Mouse (Mus musculus) heart, adult 2 months (tissue): ENCODE results near the gene Hmgcr. TPM values are rescaled to one million over a fixed set of nuclear protein-coding genes. Genes with fewer than 3 reads are reported as not detected.

Experiments used
- DNase-seq, 2 experiments: peaks; one replicate each; pipeline ENCODE4 v3.0.0; 2021
- H3K27ac ChIP-seq: fragments of 200-600 bp; 2 replicates; pipeline ENCODE4 v1.8.1; 2022
- H3K27me3 ChIP-seq: fragments of 200-500 bp; 2 replicates; pipeline ENCODE4 v1.6.1; 2012; ENCODE audit warnings: mild to moderate bottlenecking, low read length, inconsistent platforms, mixed read lengths; ENCODE audit not compliant: control insufficient read depth, insufficient read depth
- H3K36me3 ChIP-seq: fragments of 200-500 bp; 2 replicates; pipeline ENCODE4 v1.6.1; 2012; ENCODE audit warnings: low read length, inconsistent platforms; ENCODE audit not compliant: control insufficient read depth, insufficient read depth
- H3K4me1 ChIP-seq: fragments of 200-500 bp; 2 replicates; pipeline ENCODE4 v1.6.1; 2011; ENCODE audit warnings: low read length; ENCODE audit not compliant: control insufficient read depth, insufficient read depth
- H3K4me3 ChIP-seq: fragments of 200-600 bp; 2 replicates; pipeline ENCODE4 v1.8.1; 2022
- H3K79me2 ChIP-seq: fragments of 200-500 bp; replicated peaks from 2 replicates; pipeline ENCODE4 v1.6.1; 2012; ENCODE audit warnings: mild to moderate bottlenecking, inconsistent platforms, low read length, moderate library complexity, mixed read lengths; ENCODE audit not compliant: control insufficient read depth, insufficient read depth
- H3K9ac ChIP-seq: fragments of 200-500 bp; 2 replicates; pipeline ENCODE4 v1.6.1; 2012; ENCODE audit warnings: low read depth, mild to moderate bottlenecking, control low read depth, inconsistent platforms, low read length, mixed read lengths
- CTCF ChIP-seq: fragments of 200-600 bp; IDR thresholded peaks from 2 replicates; pipeline ENCODE4 v1.8.1; 2022; ENCODE audit warnings: antibody characterized with exemption, mild to moderate bottlenecking, moderate library complexity
- EP300 ChIP-seq: fragments of 200-500 bp; IDR thresholded peaks from 2 replicates; pipeline ENCODE4 v1.6.1; 2011; ENCODE audit warnings: low read depth, low read length, control low read depth; ENCODE audit not compliant: insufficient read depth
- POLR2A ChIP-seq: fragments of 200-500 bp; IDR thresholded peaks from 2 replicates; pipeline ENCODE4 v1.6.1; 2011; ENCODE audit warnings: mild to moderate bottlenecking, low read depth, low read length, control low read depth; ENCODE audit not compliant: insufficient read depth
- WGBS: fragments of 180-500 bp; shearing (Covaris S2); methylation state at CpG from one replicate; pipeline ENCODE4 v1.1.7; 2018; 5-methylcytosine and 5-hydroxymethylcytosine counted together
- intact Hi-C: fragments of 180-260 bp; cut with DNase I; formaldehyde crosslinking; loops from one replicate; pipeline ENCODE4 v1.15.1; 2025
- polyA plus RNA-seq: library from polyadenylated mRNA; depleted of rRNA; stranded (reverse); fragments of >200 nt; gene quantifications from 2 replicates; pipeline ENCODE4 v1.2.3, GENCODE M21; 2012
- total RNA-seq, 2 experiments: library from RNA; stranded (reverse); gene quantifications; 2 replicates each; pipeline ENCODE4 v1.2.3; 2021

Hmgcr gene
- total and polyA plus RNA-seq, 3 experiments, result 2.7 to 10.0 (median 8.4) TPM

DNA sequence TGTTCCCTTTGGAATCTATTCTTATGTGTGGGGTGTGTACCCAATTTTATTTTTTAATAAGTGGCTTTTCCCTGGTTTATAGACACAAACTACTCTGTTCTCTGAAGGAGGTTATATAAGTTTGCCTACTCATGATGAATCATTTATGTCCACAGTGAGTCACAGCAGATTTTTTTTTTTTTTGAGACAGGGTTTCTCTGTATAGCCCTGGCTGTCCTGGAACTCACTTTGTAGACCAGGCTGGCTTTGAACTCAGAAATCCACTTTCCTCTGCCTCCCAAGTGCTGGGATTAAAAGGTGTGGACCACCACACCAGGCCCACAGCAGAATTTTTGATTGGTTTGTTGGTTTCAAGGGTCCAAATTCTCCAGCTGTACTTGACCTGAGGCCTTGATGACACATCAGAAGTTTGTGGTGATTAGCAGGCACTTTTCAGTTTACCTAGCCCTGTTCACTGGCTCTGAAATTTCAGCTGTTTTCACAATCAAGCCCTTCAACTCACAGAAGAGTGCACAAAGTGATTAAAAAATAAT lies 10.4 kb upstream of the Hmgcr start:
- no peaks in the 10 kb centered on the region for H3K79me2 ChIP-seq
- no peak overlapping the region for H3K9ac ChIP-seq
- no peak overlapping the region for H3K27ac ChIP-seq
- intact Hi-C loops, result no loop called here
- TF ChIP-seq POLR2A (no peak), CTCF (no peak), EP300 (no peak)
- H3K4me3 ChIP-seq, result no peak overlapping the region
- no peaks in the 10 kb centered on the region for H3K36me3 ChIP-seq
- DNase-seq, result no peak
- H3K27me3 ChIP-seq, result no peaks in the 10 kb centered on the region
- no peaks in the 10 kb centered on the region for H3K4me1 ChIP-seq

DNA sequence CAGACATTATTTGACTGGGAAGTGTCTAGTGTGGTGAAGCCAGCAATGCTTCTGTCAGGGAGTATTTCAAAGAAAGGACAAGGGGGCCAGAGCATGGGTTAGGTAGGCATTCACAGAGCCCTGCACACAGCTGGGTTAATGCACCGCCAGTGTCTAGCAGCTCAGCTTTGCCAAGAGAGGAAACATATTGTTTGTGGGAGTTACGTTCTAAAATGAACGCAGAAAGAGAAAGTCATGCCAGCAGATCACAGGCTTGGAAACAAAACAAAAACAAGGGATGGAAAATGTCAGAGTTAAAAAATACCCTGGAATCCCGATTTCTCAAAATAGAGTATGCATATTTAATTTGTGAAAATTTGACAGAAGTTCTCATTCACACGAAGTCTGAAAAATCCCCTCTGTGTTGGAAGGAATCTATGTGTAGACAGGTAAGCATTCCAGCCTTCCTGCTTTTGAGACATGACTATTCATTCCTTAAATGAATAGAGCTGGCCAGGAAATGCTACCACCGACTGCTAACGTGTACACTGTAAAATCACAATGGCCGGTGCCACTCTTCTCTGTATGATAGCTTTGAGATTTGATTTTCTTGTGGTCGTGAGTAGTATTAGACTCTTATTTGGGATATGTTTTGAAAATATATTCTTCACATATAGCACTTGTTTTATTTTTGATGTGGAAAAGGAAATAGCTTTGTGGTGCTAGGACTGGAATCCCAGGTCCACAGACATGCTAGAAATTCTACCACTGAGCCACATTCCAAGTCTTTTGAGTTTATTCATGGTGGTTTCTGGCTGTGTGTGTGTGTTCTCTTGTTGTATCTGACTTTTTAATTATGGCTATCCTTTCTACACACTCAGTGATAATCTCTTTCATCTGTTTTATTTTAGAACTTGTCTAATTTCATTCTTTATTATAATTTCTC lies 9.7 kb upstream of the Hmgcr start:
- Histone ChIP-seq H3K4me3 (no peak overlapping the region), H3K27me3 (no peaks in the 10 kb centered on the region), H3K4me1 (no peaks in the 10 kb centered on the region), H3K27ac (no peak overlapping the region), H3K9ac (no peak overlapping the region), H3K36me3 (no peaks in the 10 kb centered on the region), H3K79me2 (no peaks in the 10 kb centered on the region)
- intact Hi-C loops, result no loop called here
- no peak for DNase-seq
- WGBS, result 39% methylated on average over 9 of the region's 9 CpGs
- TF ChIP-seq EP300 (no peak), POLR2A (no peak), CTCF (no peak)

GRCm38 (mm10) chr13:96678616-96679015 lies 7.9 kb upstream of the Hmgcr start:
- intact Hi-C loops, result loop anchor here (10.0 kb wide), 1 partner anchor 144 kb away; no protein-coding TSS in a partner anchor
- H3K9ac ChIP-seq, result no peak overlapping the region
- no peaks in the 10 kb centered on the region for H3K27me3 ChIP-seq
- no peak for DNase-seq
- H3K79me2 ChIP-seq, result no peaks in the 10 kb centered on the region
- TF ChIP-seq CTCF (no peak), EP300 (no peak)
- 65% methylated on average over 6 of the region's 6 CpGs for WGBS
- no peak overlapping the region for H3K27ac ChIP-seq
- no peaks in the 10 kb centered on the region for H3K36me3 ChIP-seq
- no peaks in the 10 kb centered on the region for H3K4me1 ChIP-seq
- no peak overlapping the region for H3K4me3 ChIP-seq

- intact Hi-C loops, result loop anchor here (10.0 kb wide), 1 partner anchor 142 kb away; no protein-coding TSS in a partner anchor
- H3K4me3 ChIP-seq, result no peak overlapping the region
These were observed 6.3 kb upstream of the Hmgcr start for GRCm38 (mm10) chr13:96677071-96677470.

DNA sequence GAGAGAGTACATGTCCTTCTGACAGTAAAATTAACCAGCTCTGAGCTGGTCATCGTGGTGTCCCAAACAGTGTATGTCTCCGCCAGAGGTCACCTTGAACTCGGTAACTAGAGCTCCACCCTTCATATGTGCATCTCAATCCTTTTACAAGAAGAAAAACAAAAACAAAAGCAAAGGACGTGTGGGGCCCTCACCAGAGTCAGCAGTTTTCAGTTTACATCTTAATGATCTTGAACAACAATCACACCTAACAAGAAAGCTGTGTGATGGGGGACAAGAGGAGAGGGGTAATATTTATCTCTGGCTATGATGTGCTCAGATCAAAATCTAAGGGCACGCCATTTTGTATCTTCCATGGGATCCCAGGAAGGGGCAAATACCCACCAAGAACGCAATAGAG lies 5.0 kb upstream of the Hmgcr start:
- TF ChIP-seq CTCF (no peak), EP300 (no peak), POLR2A (no peak)
- Histone ChIP-seq H3K36me3 (no peaks in the 10 kb centered on the region), H3K27ac (no peak overlapping the region), H3K4me1 (no peaks in the 10 kb centered on the region), H3K4me3 (no peak overlapping the region), H3K27me3 (no peaks in the 10 kb centered on the region), H3K9ac (no peak overlapping the region), H3K79me2 (no peaks in the 10 kb centered on the region)
- DNase-seq, result no peak
- intact Hi-C loops, result loop anchor here (10.0 kb wide), 1 partner anchor 141 kb away; no protein-coding TSS in a partner anchor
- 77% methylated on average over 6 of the region's 6 CpGs for WGBS

More at GRCm38 (mm10) chr13:96677071-96677470, 6.3 kb upstream of the Hmgcr start:
- Histone ChIP-seq H3K9ac (no peak overlapping the region), H3K27ac (no peak overlapping the region), H3K79me2 (no peaks in the 10 kb centered on the region), H3K27me3 (no peaks in the 10 kb centered on the region), H3K4me1 (no peaks in the 10 kb centered on the region), H3K36me3 (no peaks in the 10 kb centered on the region)
- 83% methylated on average over 1 of the region's 1 CpGs for WGBS
- TF ChIP-seq POLR2A, result no peak
- TF ChIP-seq EP300, result no peak
- TF ChIP-seq CTCF, result no peak
- no peak for DNase-seq

- no peaks in the 10 kb centered on the region; the same call in 1 of the 2 replicates for H3K36me3 ChIP-seq
- no peak overlapping the region for H3K9ac ChIP-seq
- intact Hi-C loops, result loop anchor here (10.0 kb wide), 1 partner anchor 139 kb away; no protein-coding TSS in a partner anchor
- H3K27me3 ChIP-seq, result no peaks in the 10 kb centered on the region
- no peaks in the 10 kb centered on the region for H3K4me1 ChIP-seq
- WGBS, result 80% methylated on average over 7 of the region's 7 CpGs
- DNase-seq, result no peak
- H3K79me2 ChIP-seq, result peaks cover 2% of the 10 kb centered on the region; the same call in 1 of the 2 replicates
- TF ChIP-seq POLR2A, result no peak
- no peak for TF ChIP-seq CTCF
- TF ChIP-seq EP300, result no peak
- no peak overlapping the region for H3K4me3 ChIP-seq
- no peak overlapping the region for H3K27ac ChIP-seq
These were observed 3.1 kb upstream of the Hmgcr start for GRCm38 (mm10) chr13:96673817-96674216.
